Mouse (Mus musculus) adrenal gland (tissue): ENCODE data around the gene Dag1.
"Not testable (repeated sequence)": the region's sequence is repeated elsewhere in the genome, so short reads cannot be mapped to it uniquely, and the experiment has no call there.

Experiments
- intact Hi-C: fragments of 180-260 bp; cut with DNase I; formaldehyde crosslinking; loops from one replicate; pipeline ENCODE4 v1.15.1; 2025

The Dag1 gene

GRCm38 (mm10) chr9:108274476-108275330, 10.9 kb upstream of the Dag1 start:
- intact Hi-C loops: no loop called here

GRCm38 (mm10) chr9:108273485-108273884, 9.7 kb upstream of the Dag1 start:
- intact Hi-C loops: no loop called here

- intact Hi-C loops: no loop called here
Measured at GRCm38 (mm10) chr9:108272691-108273090, 8.9 kb upstream of the Dag1 start.

GRCm38 (mm10) chr9:108271941-108272340, 8.2 kb upstream of the Dag1 start:
- intact Hi-C loops: no loop called here

- intact Hi-C loops: not testable (repeated sequence)
Measured at GRCm38 (mm10) chr9:108268701-108269100, 4.9 kb upstream of the Dag1 start.

- intact Hi-C loops: no loop called here
Measured at GRCm38 (mm10) chr9:108267691-108268090, 3.9 kb upstream of the Dag1 start.

GRCm38 (mm10) chr9:108266261-108266935, 2.6 kb upstream of the Dag1 start:
- intact Hi-C loops: no loop called here

- intact Hi-C loops: no loop called here
Measured at GRCm38 (mm10) chr9:108264191-108264921, 598 bp upstream of the Dag1 start.

GRCm38 (mm10) chr9:108263131-108263681, 552 bp downstream of the Dag1 start:
- intact Hi-C loops: no loop called here

GRCm38 (mm10) chr9:108262494-108263049, 1.2 kb downstream of the Dag1 start:
- intact Hi-C loops: no loop called here

- intact Hi-C loops: no loop called here
Measured at GRCm38 (mm10) chr9:108261865-108262264, 1.9 kb downstream of the Dag1 start.

- intact Hi-C loops: no loop called here
Measured at GRCm38 (mm10) chr9:108260526-108260925, 3.2 kb downstream of the Dag1 start.

GRCm38 (mm10) chr9:108252766-108253165, 11.0 kb downstream of the Dag1 start:
- intact Hi-C loops: no loop called here

- intact Hi-C loops: no loop called here
Measured at GRCm38 (mm10) chr9:108251877-108252276, 11.9 kb downstream of the Dag1 start.

- intact Hi-C loops: no loop called here
Measured at GRCm38 (mm10) chr9:108248957-108249356, 14.8 kb downstream of the Dag1 start.

GRCm38 (mm10) chr9:108244984-108245383, 18.8 kb downstream of the Dag1 start:
- intact Hi-C loops: no loop called here

GRCm38 (mm10) chr9:108244540-108244939, 19.2 kb downstream of the Dag1 start:
- intact Hi-C loops: no loop called here

GRCm38 (mm10) chr9:108239951-108240350, 23.8 kb downstream of the Dag1 start:
- intact Hi-C loops: no loop called here

- intact Hi-C loops: no loop called here
Measured at GRCm38 (mm10) chr9:108238831-108239230, 24.9 kb downstream of the Dag1 start.

GRCm38 (mm10) chr9:108238402-108238801, 25.4 kb downstream of the Dag1 start:
- intact Hi-C loops: no loop called here

GRCm38 (mm10) chr9:108234682-108235081, 29.1 kb downstream of the Dag1 start:
- intact Hi-C loops: no loop called here
